Mouse (Mus musculus): Measurements from ENCODE around the gene Vkorc1l1. TPM values are rescaled to one million over a fixed set of nuclear protein-coding genes. Genes with fewer than 3 reads are reported as not detected.

Vkorc1l1 gene
- polyA plus RNA-seq, 1 experiment from 2014 or later = 26.2 TPM

DNA sequence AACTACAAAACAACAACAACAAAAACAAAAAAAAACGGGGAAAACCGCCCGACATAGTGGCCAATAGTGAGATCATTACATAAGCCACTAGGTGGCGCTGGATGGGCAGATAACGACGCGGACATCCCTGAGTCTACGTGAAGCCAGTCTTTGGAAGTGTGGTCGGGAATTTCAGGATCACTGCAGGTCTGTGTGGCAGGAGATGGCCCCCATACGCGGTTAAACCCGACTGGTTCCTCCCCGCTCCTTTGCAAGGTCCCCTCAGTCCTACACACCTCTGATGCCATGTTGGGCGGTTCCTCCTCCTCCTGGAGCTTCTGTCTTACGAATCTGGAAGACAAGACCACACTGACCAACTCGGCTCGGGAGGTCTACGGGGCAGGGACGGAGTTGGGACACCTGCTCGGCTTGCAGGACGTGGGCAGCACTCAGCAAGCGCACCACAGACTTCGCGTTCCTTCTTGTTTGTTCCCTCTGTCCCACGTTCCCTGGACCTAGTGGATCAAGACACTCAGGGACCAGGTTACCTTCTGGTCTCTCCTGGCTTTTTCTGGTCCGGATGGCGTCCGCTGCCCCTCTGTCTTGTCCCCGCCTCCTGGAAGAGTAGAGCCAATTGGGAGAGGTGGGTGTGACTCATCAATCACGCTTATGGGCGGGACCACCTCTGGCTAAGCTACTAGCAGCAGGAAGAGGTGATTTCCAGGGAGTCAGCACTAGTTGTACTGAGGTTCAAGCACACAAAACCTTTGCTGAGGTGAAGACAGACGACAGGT, 82.2 kb downstream of the Vkorc1l1 start:
- Histone ChIP-seq H3K27me3 (ENCODE audit: control insufficient read depth, insufficient read depth, low read length) (no peaks in the 10 kb centered on the region), H3K4me2 (ENCODE audit: low read depth, low read length) (peak overlapping the region; percentile 73), H3K9me3 (ENCODE audit: control insufficient read depth, low read length) (no peaks in the 10 kb centered on the region), H3K36me3 (ENCODE audit: control insufficient read depth, insufficient read depth, low read length) (no peaks in the 10 kb centered on the region), H3K4me1 (ENCODE audit: control insufficient read depth, insufficient read depth, low read length) (no peaks in the 10 kb centered on the region), H3K27ac (ENCODE audit: low read depth, low read length) (peak overlapping the region; percentile 50), H3K4me3 (ENCODE audit: low read depth, low read length) (peak overlapping the region; percentile 50), H3K9ac (replicated peaks; ENCODE audit: low read depth, low read length) (peak overlapping the region; percentile 47)
- peak; percentile 88 for ATAC-seq (ENCODE audit: low read depth)
- under 1% methylated on average over 32 of the region's 32 CpGs for WGBS

GRCm38 (mm10) chr5:130027134-130027533, 85.4 kb downstream of the Vkorc1l1 start:
- Histone ChIP-seq H3K36me3 (ENCODE audit: control insufficient read depth, insufficient read depth, low read length) (no peaks in the 10 kb centered on the region), H3K27me3 (ENCODE audit: control insufficient read depth, insufficient read depth, low read length) (no peaks in the 10 kb centered on the region), H3K9me3 (ENCODE audit: control insufficient read depth, low read length) (no peaks in the 10 kb centered on the region), H3K4me1 (ENCODE audit: control insufficient read depth, insufficient read depth, low read length) (peaks cover 3% of the 10 kb centered on the region; the same call in 1 of the 2 replicates), H3K27ac (ENCODE audit: low read depth, low read length) (no peak overlapping the region), H3K9ac (replicated peaks; ENCODE audit: low read depth, low read length) (no peak overlapping the region), H3K4me2 (ENCODE audit: low read depth, low read length) (no peak overlapping the region), H3K4me3 (ENCODE audit: low read depth, low read length) (no peak overlapping the region)
- ATAC-seq (ENCODE audit: low read depth) = no peak
- 76% methylated on average over 5 of the region's 5 CpGs for WGBS

GRCm38 (mm10) chr5:130027696-130028095, 85.9 kb downstream of the Vkorc1l1 start:
- Histone ChIP-seq H3K27me3 (ENCODE audit: control insufficient read depth, insufficient read depth, low read length) (no peaks in the 10 kb centered on the region), H3K27ac (ENCODE audit: low read depth, low read length) (no peak overlapping the region), H3K9me3 (ENCODE audit: control insufficient read depth, low read length) (no peaks in the 10 kb centered on the region), H3K36me3 (ENCODE audit: control insufficient read depth, insufficient read depth, low read length) (no peaks in the 10 kb centered on the region), H3K4me3 (ENCODE audit: low read depth, low read length) (no peak overlapping the region), H3K4me2 (ENCODE audit: low read depth, low read length) (no peak overlapping the region), H3K9ac (replicated peaks; ENCODE audit: low read depth, low read length) (no peak overlapping the region), H3K4me1 (ENCODE audit: control insufficient read depth, insufficient read depth, low read length) (peaks cover 3% of the 10 kb centered on the region; the same call in 1 of the 2 replicates)
- WGBS = 87% methylated on average over 7 of the region's 7 CpGs
- no peak for ATAC-seq (ENCODE audit: low read depth)

GRCm38 (mm10) chr5:130029142-130029897, 87.5 kb downstream of the Vkorc1l1 start, which contains the start of the genes Asl and Crcp:
TSS of gene Asl (minus strand) at chr5:130029247.
TSS of gene Crcp (plus strand) at chr5:130029290.
- WGBS = 1% methylated on average over 50 of the region's 51 CpGs
- Histone ChIP-seq H3K4me2 (ENCODE audit: low read depth, low read length) (peak within 1 kb of the TSS; percentile 75), H3K4me1 (ENCODE audit: control insufficient read depth, insufficient read depth, low read length) (peaks cover 3% of the 10 kb centered on the region; the same call in 1 of the 2 replicates), H3K27me3 (ENCODE audit: control insufficient read depth, insufficient read depth, low read length) (no peaks in the 10 kb centered on the region), H3K9ac (replicated peaks; ENCODE audit: low read depth, low read length) (peak within 1 kb of the TSS; percentile 69), H3K27ac (ENCODE audit: low read depth, low read length) (peak within 1 kb of the TSS; percentile 89), H3K36me3 (ENCODE audit: control insufficient read depth, insufficient read depth, low read length) (no peaks in the 10 kb centered on the region), H3K9me3 (ENCODE audit: control insufficient read depth, low read length) (no peaks in the 10 kb centered on the region), H3K4me3 (ENCODE audit: low read depth, low read length) (peak within 1 kb of the TSS; percentile 62)
- ATAC-seq (ENCODE audit: low read depth) = peak; percentile 83

DNA sequence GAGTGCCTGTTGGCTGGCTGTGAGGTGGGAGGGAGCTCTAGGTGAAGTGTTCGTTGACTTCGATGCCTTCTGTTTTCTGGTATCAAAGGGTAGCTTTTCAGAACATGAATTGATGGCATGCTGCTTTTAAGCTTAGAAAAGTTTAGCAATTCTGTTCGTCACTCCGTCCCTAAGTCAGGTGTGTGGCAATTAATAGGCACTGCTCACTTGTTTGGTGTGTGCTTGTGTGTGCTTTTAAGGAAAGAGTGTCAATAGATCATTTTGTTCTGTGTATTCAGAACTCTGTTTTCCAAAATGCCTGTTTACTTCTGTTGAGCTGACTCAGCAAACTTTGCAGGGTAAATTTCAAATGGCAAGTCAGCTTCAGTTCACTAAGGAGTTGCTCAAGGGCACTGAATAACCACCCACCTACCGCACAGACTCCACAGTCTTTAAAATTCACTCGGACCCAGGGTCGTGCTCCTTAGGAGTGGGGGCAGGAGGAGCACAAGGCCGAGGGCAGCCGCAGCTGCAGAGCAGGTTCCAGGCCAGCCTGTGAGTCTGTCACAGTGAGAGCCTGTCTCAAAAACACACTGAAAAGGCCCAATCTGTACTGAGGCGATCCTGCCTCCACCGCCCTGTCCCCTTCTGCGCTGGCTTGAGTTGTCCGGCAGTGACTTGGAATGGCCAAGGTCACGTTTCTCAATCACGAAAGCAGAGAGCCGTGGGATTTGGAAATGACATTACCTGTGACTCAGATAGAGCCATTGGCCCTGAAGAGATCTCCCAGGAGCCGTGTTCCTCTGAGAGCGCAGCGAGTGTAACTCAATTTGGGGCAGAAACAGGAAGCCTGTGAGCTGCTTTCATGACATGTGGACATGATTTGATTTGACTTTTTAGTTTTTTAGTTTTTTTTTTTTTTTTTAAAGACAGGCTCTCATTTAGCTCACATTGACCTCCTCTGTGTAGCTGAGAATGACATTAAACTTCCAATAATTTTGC, 89.9 kb downstream of the Vkorc1l1 start:
- H3K27me3 ChIP-seq (ENCODE audit: control insufficient read depth, insufficient read depth, low read length) = no peaks in the 10 kb centered on the region
- H3K4me3 ChIP-seq (ENCODE audit: low read depth, low read length) = no peak overlapping the region
- H3K4me1 ChIP-seq (ENCODE audit: control insufficient read depth, insufficient read depth, low read length) = peaks cover 3% of the 10 kb centered on the region; the same call in 1 of the 2 replicates
- H3K4me2 ChIP-seq (ENCODE audit: low read depth, low read length) = no peak overlapping the region
- peaks cover 7% of the 10 kb centered on the region; the same call in 1 of the 2 replicates for H3K36me3 ChIP-seq (ENCODE audit: control insufficient read depth, insufficient read depth, low read length)
- H3K9ac ChIP-seq (replicated peaks; ENCODE audit: low read depth, low read length) = no peak overlapping the region
- H3K9me3 ChIP-seq (ENCODE audit: control insufficient read depth, low read length) = no peaks in the 10 kb centered on the region
- H3K27ac ChIP-seq (ENCODE audit: low read depth, low read length) = no peak overlapping the region
- ATAC-seq (ENCODE audit: low read depth) = no peak
- WGBS = 93% methylated on average over 19 of the region's 19 CpGs

DNA sequence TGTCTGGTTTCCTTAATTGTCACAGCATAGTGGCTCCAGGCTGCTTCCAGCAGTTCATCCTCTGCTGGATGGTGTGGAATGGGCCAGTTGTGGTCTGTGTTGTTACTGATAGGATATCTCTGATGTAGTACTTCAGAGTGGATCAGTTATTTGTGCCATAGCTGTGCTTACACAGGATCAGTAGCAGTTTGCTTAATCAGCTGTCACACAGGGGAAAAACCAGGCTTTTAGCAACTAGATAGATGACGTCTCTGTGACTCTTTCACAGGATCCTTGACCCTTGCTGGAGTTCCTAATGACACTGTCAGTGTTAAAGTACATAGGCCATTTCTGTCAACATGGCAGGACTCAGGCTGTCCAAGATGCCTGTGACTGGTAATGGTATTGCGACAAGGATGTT, 92.1 kb downstream of the Vkorc1l1 start:
- Histone ChIP-seq H3K4me1 (ENCODE audit: control insufficient read depth, insufficient read depth, low read length) (peaks cover 3% of the 10 kb centered on the region; the same call in 1 of the 2 replicates), H3K9me3 (ENCODE audit: control insufficient read depth, low read length) (no peaks in the 10 kb centered on the region), H3K4me2 (ENCODE audit: low read depth, low read length) (no peak overlapping the region), H3K36me3 (ENCODE audit: control insufficient read depth, insufficient read depth, low read length) (peaks cover 7% of the 10 kb centered on the region; the same call in 1 of the 2 replicates), H3K27me3 (ENCODE audit: control insufficient read depth, insufficient read depth, low read length) (no peaks in the 10 kb centered on the region), H3K4me3 (ENCODE audit: low read depth, low read length) (no peak overlapping the region), H3K9ac (replicated peaks; ENCODE audit: low read depth, low read length) (no peak overlapping the region), H3K27ac (ENCODE audit: low read depth, low read length) (no peak overlapping the region)
- no peak for ATAC-seq (ENCODE audit: low read depth)
- WGBS = 85% methylated on average over 2 of the region's 2 CpGs

Other genes starting within 250 kb of the Vkorc1l1 start
- gene Sept14, start 233.5 kb upstream of the Vkorc1l1 start, polyA plus RNA-seq (2014; fragmentation: Nextera tagmentation; extraction: Ambion mirVana) = not detected in 2 replicates
- gene Mrps17, start 226.5 kb upstream of the Vkorc1l1 start, polyA plus RNA-seq (2014; fragmentation: Nextera tagmentation; extraction: Ambion mirVana) = 173 and 179 TPM in 2 replicates
- gene Nipsnap2, start 216.9 kb upstream of the Vkorc1l1 start, polyA plus RNA-seq (2014; fragmentation: Nextera tagmentation; extraction: Ambion mirVana) = 95.1 and 95.6 TPM in 2 replicates
- 33.6 and 35.6 TPM in 2 replicates for gene Psph, start 154.5 kb upstream of the Vkorc1l1 start, polyA plus RNA-seq (2014; fragmentation: Nextera tagmentation; extraction: Ambion mirVana)
- 21.0 and 33.6 TPM in 2 replicates for gene Sumf2, start 95.0 kb upstream of the Vkorc1l1 start, polyA plus RNA-seq (2014; fragmentation: Nextera tagmentation; extraction: Ambion mirVana)
- gene Chchd2, start 54.5 kb upstream of the Vkorc1l1 start, polyA plus RNA-seq (2014; fragmentation: Nextera tagmentation; extraction: Ambion mirVana) = 717 and 752 TPM in 2 replicates
- gene Zbed5, start 46.2 kb upstream of the Vkorc1l1 start, polyA plus RNA-seq (2014; fragmentation: Nextera tagmentation; extraction: Ambion mirVana) = 14.9 and 18.6 TPM in 2 replicates
- 0.58 and 0.92 TPM in 2 replicates for gene Phkg1, start 43.4 kb upstream of the Vkorc1l1 start, polyA plus RNA-seq (2014; fragmentation: Nextera tagmentation; extraction: Ambion mirVana)
- 3.7 and 3.8 TPM in 2 replicates for gene Nupr1l, start 33.4 kb upstream of the Vkorc1l1 start, polyA plus RNA-seq (2014; fragmentation: Nextera tagmentation; extraction: Ambion mirVana)
- gene Gusb, start 61.1 kb downstream of the Vkorc1l1 start, polyA plus RNA-seq (2014; fragmentation: Nextera tagmentation; extraction: Ambion mirVana) = 32.7 and 38.0 TPM in 2 replicates
- gene Asl, start 87.3 kb downstream of the Vkorc1l1 start, polyA plus RNA-seq (2014; fragmentation: Nextera tagmentation; extraction: Ambion mirVana) = 41.1 and 44.6 TPM in 2 replicates
- gene Crcp, start 87.3 kb downstream of the Vkorc1l1 start, polyA plus RNA-seq (2014; fragmentation: Nextera tagmentation; extraction: Ambion mirVana) = 46.0 and 51.9 TPM in 2 replicates
- gene Tpst1, start 131.4 kb downstream of the Vkorc1l1 start, polyA plus RNA-seq (2014; fragmentation: Nextera tagmentation; extraction: Ambion mirVana) = 48.1 and 66.1 TPM in 2 replicates
- gene Kctd7, start 202.9 kb downstream of the Vkorc1l1 start, polyA plus RNA-seq (2014; fragmentation: Nextera tagmentation; extraction: Ambion mirVana) = 16.1 and 17.5 TPM in 2 replicates
- 40.0 and 41.1 TPM in 2 replicates for gene Rabgef1, start 229.8 kb downstream of the Vkorc1l1 start, polyA plus RNA-seq (2014; fragmentation: Nextera tagmentation; extraction: Ambion mirVana)

Measured in neural tube, embryonic 14.5 days (tissue).